ENCODE assay signal across 8 mouse cellular contexts in genomic region chr12:52835291-52835742, GRCm38 (mm10).
DNase-seq lines count a peak whose midpoint lies in the region; ATAC-seq and TF ChIP-seq lines count a peak whose summit lies in the region.

No protein-coding gene starts in this region.

- ATAC-seq in liver, embryonic 11.5 days (replicated peaks; ENCODE audit: low FRiP score): no peak
- ATAC-seq in embryonic facial prominence, embryonic 13.5 days (ENCODE audit: insufficient number of reproducible peaks, insufficient read depth, low FRiP score, low TSS enrichment, low read depth): no peak
- peak; percentile 66 for ATAC-seq in hindbrain, embryonic 16.5 days
- peak; percentile 34 for ATAC-seq in neural tube, embryonic 15.5 days (ENCODE audit: low FRiP score)
- no peak for ATAC-seq in inflammation-experienced regulatory T-cells, adult 6 months

- no peak overlapping the region for H3K9ac ChIP-seq in liver, adult 2 months (ENCODE audit: low read depth, low read length)
- no peak overlapping the region for H3K9ac ChIP-seq in liver, embryonic 11.5 days (ENCODE audit: low read depth, low read length)
- H3K9ac ChIP-seq in embryonic facial prominence, embryonic 13.5 days: 0 out of 2 replicates have a peak overlapping the region, but pooled peaks have one; percentile 21
- no peak overlapping the region for H3K9ac ChIP-seq in hindbrain, embryonic 16.5 days (ENCODE audit: low read depth, low read length)
- no peak overlapping the region for H3K9ac ChIP-seq in neural tube, embryonic 15.5 days (replicated peaks)

- H3K79me2 ChIP-seq in liver, adult 2 months (ENCODE audit: control insufficient read depth, insufficient read depth, low read length): no peaks in the 10 kb centered on the region

- H3K4me3 ChIP-seq in liver, adult 2 months (ENCODE audit: insufficient read depth, low read depth, low read length): no peak overlapping the region
- H3K4me3 ChIP-seq in liver, embryonic 11.5 days (ENCODE audit: low read depth, low read length): no peak overlapping the region
- H3K4me3 ChIP-seq in embryonic facial prominence, embryonic 13.5 days: no peak overlapping the region
- H3K4me3 ChIP-seq in hindbrain, embryonic 16.5 days (ENCODE audit: low read length): no peak overlapping the region
- no peak overlapping the region for H3K4me3 ChIP-seq in neural tube, embryonic 15.5 days (replicated peaks)

- DNase-seq in liver, adult 2 months (ENCODE audit: extremely low read depth, low read depth, low spot score): peak; percentile 54
- DNase-seq in liver, embryonic 11.5 days (ENCODE audit: low spot score): no peak
- DNase-seq in urinary bladder, adult 18-20 months (ENCODE audit: low spot score in 2 of 2): no peak
- DNase-seq in right cerebral cortex, postnatal 14 days: no peak

- TF ChIP-seq CTCF in liver, adult 2 months (IDR thresholded peaks at IDR 0.05; ENCODE audit: low read depth, low read length): no peak

- H3K4me2 ChIP-seq in liver, embryonic 11.5 days: no peak overlapping the region
- peak overlapping the region; percentile 46 for H3K4me2 ChIP-seq in embryonic facial prominence, embryonic 13.5 days
- no peak overlapping the region for H3K4me2 ChIP-seq in hindbrain, embryonic 16.5 days (ENCODE audit: low read length)
- H3K4me2 ChIP-seq in neural tube, embryonic 15.5 days: 0 out of 2 replicates have a peak overlapping the region, but pooled peaks have one; percentile 9

- peaks cover 2% of the 10 kb centered on the region; the same call in 1 of the 2 replicates for H3K4me1 ChIP-seq in liver, adult 2 months (ENCODE audit: control insufficient read depth, insufficient read depth, low read length)
- peaks cover 8% of the 10 kb centered on the region for H3K4me1 ChIP-seq in liver, embryonic 11.5 days (replicated peaks; ENCODE audit: control insufficient read depth, insufficient read depth, low read length)
- peaks cover 40% of the 10 kb centered on the region for H3K4me1 ChIP-seq in embryonic facial prominence, embryonic 13.5 days
- H3K4me1 ChIP-seq in hindbrain, embryonic 16.5 days (ENCODE audit: control insufficient read depth, insufficient read depth, low read depth, low read length): peaks cover 30% of the 10 kb centered on the region
- H3K4me1 ChIP-seq in neural tube, embryonic 15.5 days: peaks cover 52% of the 10 kb centered on the region

- no peaks in the 10 kb centered on the region for H3K9me3 ChIP-seq in liver, embryonic 11.5 days (ENCODE audit: control insufficient read depth, low read length)
- no peaks in the 10 kb centered on the region for H3K9me3 ChIP-seq in embryonic facial prominence, embryonic 13.5 days
- H3K9me3 ChIP-seq in hindbrain, embryonic 16.5 days (ENCODE audit: control insufficient read depth, low read length): no peaks in the 10 kb centered on the region
- H3K9me3 ChIP-seq in neural tube, embryonic 15.5 days (replicated peaks): no peaks in the 10 kb centered on the region

- H3K36me3 ChIP-seq in liver, adult 2 months (ENCODE audit: control insufficient read depth, insufficient read depth, low read length): no peaks in the 10 kb centered on the region
- H3K36me3 ChIP-seq in liver, embryonic 11.5 days (ENCODE audit: control insufficient read depth, insufficient read depth, low read length): no peaks in the 10 kb centered on the region
- no peaks in the 10 kb centered on the region for H3K36me3 ChIP-seq in embryonic facial prominence, embryonic 13.5 days
- no peaks in the 10 kb centered on the region for H3K36me3 ChIP-seq in hindbrain, embryonic 16.5 days (ENCODE audit: control insufficient read depth, insufficient read depth, low read length)
- H3K36me3 ChIP-seq in neural tube, embryonic 15.5 days: no peaks in the 10 kb centered on the region

- TF ChIP-seq POLR2A in liver, adult 2 months (IDR thresholded peaks at IDR 0.05; ENCODE audit: extremely low read depth, insufficient read depth, low read length): no peak

- H3K27me3 ChIP-seq in liver, adult 2 months (ENCODE audit: control insufficient read depth, insufficient read depth, low read length): no peaks in the 10 kb centered on the region
- no peaks in the 10 kb centered on the region for H3K27me3 ChIP-seq in liver, embryonic 11.5 days (replicated peaks; ENCODE audit: control insufficient read depth, insufficient read depth, low read length)
- no peaks in the 10 kb centered on the region for H3K27me3 ChIP-seq in embryonic facial prominence, embryonic 13.5 days
- H3K27me3 ChIP-seq in hindbrain, embryonic 16.5 days (replicated peaks; ENCODE audit: control insufficient read depth, insufficient read depth, low read length): no peaks in the 10 kb centered on the region
- no peaks in the 10 kb centered on the region for H3K27me3 ChIP-seq in neural tube, embryonic 15.5 days (replicated peaks)

- peak overlapping the region; percentile 12; the same call in 1 of the 2 replicates for H3K27ac ChIP-seq in liver, adult 2 months (replicated peaks; ENCODE audit: insufficient read depth, low read depth, low read length)
- no peak overlapping the region for H3K27ac ChIP-seq in liver, embryonic 11.5 days (ENCODE audit: low read depth, low read length)
- peak overlapping the region; percentile 80 for H3K27ac ChIP-seq in embryonic facial prominence, embryonic 13.5 days
- peak overlapping the region; percentile 68 for H3K27ac ChIP-seq in hindbrain, embryonic 16.5 days (ENCODE audit: low read depth, low read length)
- peak overlapping the region; percentile 74 for H3K27ac ChIP-seq in neural tube, embryonic 15.5 days (replicated peaks)

- WGBS in liver, adult 2 months: 19% methylated on average over 6 of the region's 6 CpGs
- WGBS in liver, embryonic 11.5 days: 63% methylated on average over 6 of the region's 6 CpGs
- WGBS in embryonic facial prominence, embryonic 13.5 days: 12% methylated on average over 6 of the region's 6 CpGs
- WGBS in hindbrain, embryonic 16.5 days: 5% methylated on average over 6 of the region's 6 CpGs
- WGBS in neural tube, embryonic 15.5 days: 18% methylated on average over 6 of the region's 6 CpGs

Comparison
In these comparisons a context has a peak if more than half of its experiments do, and no peak if none do; other contexts are left out.
1. ATAC-seq: peak in hindbrain, embryonic 16.5 days (single experiment) and neural tube, embryonic 15.5 days (single experiment); none in liver, embryonic 11.5 days (single experiment), embryonic facial prominence, embryonic 13.5 days (single experiment) and inflammation-experienced regulatory T-cells, adult 6 months (single experiment).
2. H3K4me2 ChIP-seq: peak in embryonic facial prominence, embryonic 13.5 days (single experiment) and neural tube, embryonic 15.5 days (single experiment); none in liver, embryonic 11.5 days (single experiment) and hindbrain, embryonic 16.5 days (single experiment).